In genomic region chr4:149136116-149136850, GRCm38 (mm10) we compare ENCODE assay signal across 7 mouse cellular contexts. TPM values are rescaled to one million over a fixed set of nuclear protein-coding genes. Genes with fewer than 3 reads are reported as not detected.
A peak's percentile ranks its signal among the peaks of the same experiment; 100 is the strongest.
DNase-seq lines count a peak whose midpoint lies in the region; ATAC-seq and TF ChIP-seq lines count a peak whose summit lies in the region.

No protein-coding gene starts in this region.

- no peaks in the 10 kb centered on the region for H3K27me3 ChIP-seq in neural tube, embryonic 11.5 days (ENCODE audit: control insufficient read depth, insufficient read depth, low read length)
- no peaks in the 10 kb centered on the region for H3K27me3 ChIP-seq in embryonic facial prominence, embryonic 12.5 days
- H3K27me3 ChIP-seq in intestine, postnatal 0 days (replicated peaks; ENCODE audit: control insufficient read depth, insufficient read depth, low read length), result no peaks in the 10 kb centered on the region
- no peaks in the 10 kb centered on the region for H3K27me3 ChIP-seq in stomach, embryonic 14.5 days (ENCODE audit: control insufficient read depth, insufficient read depth, low read length)

- H3K9ac ChIP-seq in neural tube, embryonic 11.5 days (ENCODE audit: low read length), result no peak overlapping the region
- H3K9ac ChIP-seq in embryonic facial prominence, embryonic 12.5 days, result peak overlapping the region; percentile 66; the same call in 1 of the 2 replicates
- peak overlapping the region; percentile 49; the same call in 1 of the 2 replicates for H3K9ac ChIP-seq in intestine, postnatal 0 days (ENCODE audit: low read depth, low read length)
- H3K9ac ChIP-seq in stomach, embryonic 14.5 days (replicated peaks; ENCODE audit: low read depth, low read length), result peak overlapping the region; percentile 57; the same call in 1 of the 2 replicates

- H3K27ac ChIP-seq in neural tube, embryonic 11.5 days (ENCODE audit: low read depth, low read length), result no peak overlapping the region
- peak overlapping the region; percentile 92 for H3K27ac ChIP-seq in embryonic facial prominence, embryonic 12.5 days
- no peak overlapping the region for H3K27ac ChIP-seq in intestine, postnatal 0 days (ENCODE audit: low read depth, low read length)
- no peak overlapping the region for H3K27ac ChIP-seq in stomach, embryonic 14.5 days (ENCODE audit: low read length)

- H3K4me2 ChIP-seq in neural tube, embryonic 11.5 days (ENCODE audit: low read depth), result peak overlapping the region; percentile 57
- H3K4me2 ChIP-seq in embryonic facial prominence, embryonic 12.5 days (replicated peaks), result peak overlapping the region; percentile 57
- H3K4me2 ChIP-seq in intestine, postnatal 0 days (replicated peaks; ENCODE audit: low read depth), result peak overlapping the region; percentile 73
- H3K4me2 ChIP-seq in stomach, embryonic 14.5 days (replicated peaks; ENCODE audit: low read depth, low read length), result peak overlapping the region; percentile 53

- WGBS in neural tube, embryonic 11.5 days, result 71% methylated on average over 18 of the region's 18 CpGs
- 45% methylated on average over 18 of the region's 18 CpGs for WGBS in embryonic facial prominence, embryonic 12.5 days
- WGBS in intestine, postnatal 0 days, result 61% methylated on average over 18 of the region's 18 CpGs
- WGBS in stomach, embryonic 14.5 days, result 66% methylated on average over 18 of the region's 18 CpGs

- TF ChIP-seq CTCF in intestine, postnatal 0 days (IDR thresholded peaks at IDR 0.05; ENCODE audit: low read depth), result no peak

- H3K4me3 ChIP-seq in neural tube, embryonic 11.5 days (ENCODE audit: low read depth, low read length), result peak overlapping the region; percentile 49
- peak overlapping the region; percentile 51 for H3K4me3 ChIP-seq in embryonic facial prominence, embryonic 12.5 days
- H3K4me3 ChIP-seq in intestine, postnatal 0 days (ENCODE audit: low read depth, low read length), result peak overlapping the region; percentile 47
- H3K4me3 ChIP-seq in stomach, embryonic 14.5 days (ENCODE audit: low read depth, low read length), result peak overlapping the region; percentile 52

- 0 out of 2 replicates have a peak, but pooled peaks cover 2% of the 10 kb centered on the region for H3K4me1 ChIP-seq in neural tube, embryonic 11.5 days (ENCODE audit: control insufficient read depth, insufficient read depth, low read length)
- peaks cover 8% of the 10 kb centered on the region; the same call in 1 of the 2 replicates for H3K4me1 ChIP-seq in embryonic facial prominence, embryonic 12.5 days
- H3K4me1 ChIP-seq in intestine, postnatal 0 days (replicated peaks; ENCODE audit: control insufficient read depth, insufficient read depth, low read length), result no peaks in the 10 kb centered on the region
- H3K4me1 ChIP-seq in stomach, embryonic 14.5 days (ENCODE audit: control insufficient read depth, insufficient read depth, low read length), result 0 out of 2 replicates have a peak, but pooled peaks cover 3% of the 10 kb centered on the region

- peak; percentile 17 for DNase-seq in neural tube, embryonic 11.5 days (ENCODE audit: low spot score)
- no peak for DNase-seq in neural tube, embryonic 10.5 days (ENCODE audit: extremely low spot score, low spot score)
- no peak for DNase-seq in thymus, postnatal 14 days
- DNase-seq in spleen, postnatal 4 days (ENCODE audit: low spot score in 2 of 2), result no peak

- H3K36me3 ChIP-seq in neural tube, embryonic 11.5 days (ENCODE audit: control insufficient read depth, insufficient read depth, low read length), result no peaks in the 10 kb centered on the region
- peaks cover 6% of the 10 kb centered on the region; the same call in 1 of the 2 replicates for H3K36me3 ChIP-seq in embryonic facial prominence, embryonic 12.5 days
- H3K36me3 ChIP-seq in intestine, postnatal 0 days (ENCODE audit: control insufficient read depth, insufficient read depth), result no peaks in the 10 kb centered on the region
- H3K36me3 ChIP-seq in stomach, embryonic 14.5 days (ENCODE audit: control insufficient read depth, insufficient read depth, low read length), result no peaks in the 10 kb centered on the region; the same call in 1 of the 2 replicates

- H3K9me3 ChIP-seq in neural tube, embryonic 11.5 days (ENCODE audit: control insufficient read depth, low read length), result no peaks in the 10 kb centered on the region
- H3K9me3 ChIP-seq in embryonic facial prominence, embryonic 12.5 days, result no peaks in the 10 kb centered on the region
- no peaks in the 10 kb centered on the region for H3K9me3 ChIP-seq in intestine, postnatal 0 days (ENCODE audit: control insufficient read depth)
- H3K9me3 ChIP-seq in stomach, embryonic 14.5 days (ENCODE audit: control insufficient read depth, low read depth, low read length), result no peaks in the 10 kb centered on the region

- no peak for ATAC-seq in neural tube, embryonic 11.5 days (ENCODE audit: insufficient read depth, low FRiP score, low TSS enrichment)
- ATAC-seq in embryonic facial prominence, embryonic 12.5 days (ENCODE audit: insufficient number of reproducible peaks, insufficient read depth, low FRiP score, low TSS enrichment), result no peak
- no peak for ATAC-seq in intestine, postnatal 0 days
- no peak for ATAC-seq in stomach, embryonic 14.5 days (ENCODE audit: insufficient number of reproducible peaks, insufficient read depth, low FRiP score, low read depth)

RNA-seq across cellular contexts. Expression of gene Cenps, which starts 1.1 kb away (rescaled TPM):
- 36.7 and 43.0 TPM in 2 replicates for polyA plus RNA-seq in neural tube, embryonic 11.5 days (2014; fragmentation: Nextera tagmentation; extraction: Ambion mirVana)
- polyA plus RNA-seq in embryonic facial prominence, embryonic 12.5 days (2016; fragmentation: Nextera tagmentation; extraction: Ambion mirVana), result 42.7 and 47.1 TPM in 2 replicates
- polyA plus RNA-seq in intestine, postnatal 0 days (2015; fragmentation: Nextera tagmentation; extraction: Ambion mirVana), result 10.6 and 12.1 TPM in 2 replicates
- 35.1 and 35.4 TPM in 2 replicates for polyA plus RNA-seq in stomach, embryonic 14.5 days (2014; fragmentation: Nextera tagmentation; extraction: Ambion mirVana)

RNA-seq across cellular contexts. Expression of gene Cort, which starts 9.7 kb away (rescaled TPM):
- polyA plus RNA-seq in neural tube, embryonic 11.5 days (2014; fragmentation: Nextera tagmentation; extraction: Ambion mirVana), result 0.51 TPM in 1 of 2 replicates, not detected in the other
- 0.36 TPM in 1 of 2 replicates, not detected in the other for polyA plus RNA-seq in embryonic facial prominence, embryonic 12.5 days (2016; fragmentation: Nextera tagmentation; extraction: Ambion mirVana)
- polyA plus RNA-seq in intestine, postnatal 0 days (2015; fragmentation: Nextera tagmentation; extraction: Ambion mirVana), result not detected in 2 replicates
- 0.65 and 0.81 TPM in 2 replicates for polyA plus RNA-seq in stomach, embryonic 14.5 days (2014; fragmentation: Nextera tagmentation; extraction: Ambion mirVana)

RNA-seq across cellular contexts. Expression of gene Pgd, which starts 30.3 kb away (rescaled TPM):
- 49.5 and 57.4 TPM in 2 replicates for polyA plus RNA-seq in neural tube, embryonic 11.5 days (2014; fragmentation: Nextera tagmentation; extraction: Ambion mirVana)
- polyA plus RNA-seq in embryonic facial prominence, embryonic 12.5 days (2016; fragmentation: Nextera tagmentation; extraction: Ambion mirVana), result 113 and 116 TPM in 2 replicates
- 109 and 113 TPM in 2 replicates for polyA plus RNA-seq in intestine, postnatal 0 days (2015; fragmentation: Nextera tagmentation; extraction: Ambion mirVana)
- 66.8 and 69.3 TPM in 2 replicates for polyA plus RNA-seq in stomach, embryonic 14.5 days (2014; fragmentation: Nextera tagmentation; extraction: Ambion mirVana)

RNA-seq across cellular contexts. Expression of gene Dffa, which starts 32.3 kb away (rescaled TPM):
- polyA plus RNA-seq in neural tube, embryonic 11.5 days (2014; fragmentation: Nextera tagmentation; extraction: Ambion mirVana), result 34.1 and 34.4 TPM in 2 replicates
- 28.1 and 31.5 TPM in 2 replicates for polyA plus RNA-seq in embryonic facial prominence, embryonic 12.5 days (2016; fragmentation: Nextera tagmentation; extraction: Ambion mirVana)
- polyA plus RNA-seq in intestine, postnatal 0 days (2015; fragmentation: Nextera tagmentation; extraction: Ambion mirVana), result 26.9 and 28.2 TPM in 2 replicates
- polyA plus RNA-seq in stomach, embryonic 14.5 days (2014; fragmentation: Nextera tagmentation; extraction: Ambion mirVana), result 28.6 and 30.6 TPM in 2 replicates

RNA-seq across cellular contexts. Expression of gene Pex14, which starts 36.6 kb away (rescaled TPM):
- polyA plus RNA-seq in neural tube, embryonic 11.5 days (2014; fragmentation: Nextera tagmentation; extraction: Ambion mirVana), result 43.0 and 43.1 TPM in 2 replicates
- polyA plus RNA-seq in embryonic facial prominence, embryonic 12.5 days (2016; fragmentation: Nextera tagmentation; extraction: Ambion mirVana), result 54.1 and 55.0 TPM in 2 replicates
- 48.9 and 56.0 TPM in 2 replicates for polyA plus RNA-seq in intestine, postnatal 0 days (2015; fragmentation: Nextera tagmentation; extraction: Ambion mirVana)
- polyA plus RNA-seq in stomach, embryonic 14.5 days (2014; fragmentation: Nextera tagmentation; extraction: Ambion mirVana), result 40.0 and 41.2 TPM in 2 replicates
